Mouse (Mus musculus) embryonic facial prominence, embryonic 13.5 days (tissue): ENCODE measurements around the gene Ddr2. TPM values are rescaled to one million over a fixed set of nuclear protein-coding genes. Genes with fewer than 3 reads are reported as not detected.

Experiments
- ATAC-seq: fragments of 200-750 bp; cut with Nextera tagmentation; 2 replicates; pipeline ENCODE4 v1.8.0; 2017; ENCODE audit warnings: low read depth; ENCODE audit not compliant: insufficient number of reproducible peaks, insufficient read depth, low FRiP score, low TSS enrichment
- H3K27ac ChIP-seq: fragments of 300-500 bp; sonication (generic); 2 replicates; pipeline ENCODE4 v1.5.1; 2015; ENCODE audit warnings: moderate library complexity, mild to moderate bottlenecking, inconsistent platforms
- H3K27me3 ChIP-seq: fragments of 300-500 bp; sonication (generic); 2 replicates; pipeline ENCODE4 v1.6.1; 2015; ENCODE audit warnings: mild to moderate bottlenecking, inconsistent platforms
- H3K36me3 ChIP-seq: fragments of 300-500 bp; sonication (generic); 2 replicates; pipeline ENCODE4 v1.6.1; 2015; ENCODE audit warnings: mild to moderate bottlenecking, inconsistent platforms
- H3K4me1 ChIP-seq: fragments of 300-500 bp; sonication (generic); 2 replicates; pipeline ENCODE4 v1.6.1; 2015; ENCODE audit warnings: inconsistent platforms
- H3K4me2 ChIP-seq: fragments of 300-500 bp; sonication (generic); 2 replicates; pipeline ENCODE4 v1.6.1; 2015; ENCODE audit warnings: moderate library complexity, mild to moderate bottlenecking, inconsistent platforms
- H3K4me3 ChIP-seq: fragments of 300-500 bp; sonication (generic); 2 replicates; pipeline ENCODE4 v1.5.1; 2015; ENCODE audit warnings: mild to moderate bottlenecking, inconsistent platforms
- H3K9ac ChIP-seq: fragments of 300-500 bp; sonication (generic); 2 replicates; pipeline ENCODE4 v1.6.1; 2015; ENCODE audit warnings: mild to moderate bottlenecking, inconsistent platforms
- H3K9me3 ChIP-seq: fragments of 300-500 bp; sonication (generic); 2 replicates; pipeline ENCODE4 v1.6.1; 2016; ENCODE audit warnings: inconsistent platforms
- WGBS: fragments of 180-500 bp; shearing (Covaris S2); methylation state at CpG from one replicate; pipeline ENCODE4 v1.1.7; 2015; ENCODE audit warnings: mixed read lengths; 5-methylcytosine and 5-hydroxymethylcytosine counted together
- polyA plus RNA-seq: library from polyadenylated mRNA; unstranded; fragments of >200 nt; fragmentation: Nextera tagmentation; extraction: Ambion mirVana; gene quantifications from 2 replicates; pipeline ENCODE4 v1.2.1, GENCODE M21; 2015

Ddr2 gene
- polyA plus RNA-seq, 1 experiment from 2014 or later: 115 TPM

DNA sequence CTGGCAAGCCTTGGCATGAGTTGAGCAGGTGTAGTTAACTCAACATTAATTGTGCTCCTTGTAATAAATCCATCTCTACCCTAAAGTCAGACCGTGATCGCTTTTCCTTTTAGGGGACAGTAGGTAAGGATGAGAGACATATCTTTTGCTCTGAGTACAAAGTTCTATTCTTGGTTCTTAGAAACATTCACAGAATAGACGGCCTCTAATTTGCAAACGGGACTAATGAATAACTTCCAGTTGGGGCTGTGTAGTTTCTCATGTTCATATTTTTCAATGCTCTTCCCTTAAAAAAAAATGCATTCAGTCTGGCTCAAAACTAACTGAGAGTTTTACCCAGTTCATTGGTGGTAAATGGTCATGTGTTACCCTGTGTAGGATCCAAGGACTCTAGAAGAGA, 139.6 kb downstream of the Ddr2 start:
- Histone ChIP-seq H3K9ac (no peak overlapping the region), H3K27ac (no peak overlapping the region; the same call in 1 of the 2 replicates), H3K9me3 (no peaks in the 10 kb centered on the region), H3K4me2 (no peak overlapping the region), H3K27me3 (no peaks in the 10 kb centered on the region), H3K36me3 (peaks cover 29% of the 10 kb centered on the region), H3K4me3 (no peak overlapping the region), H3K4me1 (peaks cover 19% of the 10 kb centered on the region)
- WGBS: 90% methylated on average over 4 of the region's 4 CpGs
- ATAC-seq: no peak

DNA sequence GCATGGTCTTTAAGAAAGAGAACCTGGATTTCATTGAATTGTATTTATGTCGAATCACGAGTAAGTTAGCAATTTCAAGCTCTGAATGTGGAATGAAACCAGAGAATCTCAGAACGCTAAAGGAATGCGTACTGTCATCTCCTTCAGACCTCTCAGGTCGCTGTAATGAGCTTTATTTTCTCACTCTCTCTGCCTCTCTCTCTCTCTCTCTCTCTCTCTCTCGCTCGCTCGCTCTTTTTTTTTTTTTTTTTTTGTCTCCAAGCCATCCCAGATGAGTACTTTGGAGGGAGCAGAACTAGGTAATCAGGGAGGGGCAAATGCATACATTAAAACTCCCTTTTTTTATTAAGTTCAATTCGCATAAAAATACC, 141.1 kb downstream of the Ddr2 start:
- WGBS: 1% methylated on average over 9 of the region's 9 CpGs
- peaks cover 31% of the 10 kb centered on the region for H3K36me3 ChIP-seq
- no peak for ATAC-seq
- no peaks in the 10 kb centered on the region for H3K27me3 ChIP-seq
- H3K9ac ChIP-seq: peak overlapping the region; percentile 62
- peaks cover 19% of the 10 kb centered on the region for H3K4me1 ChIP-seq
- H3K4me3 ChIP-seq: peak overlapping the region; percentile 58
- no peaks in the 10 kb centered on the region for H3K9me3 ChIP-seq
- H3K27ac ChIP-seq: peak overlapping the region; percentile 88
- H3K4me2 ChIP-seq: peak overlapping the region; percentile 79

DNA sequence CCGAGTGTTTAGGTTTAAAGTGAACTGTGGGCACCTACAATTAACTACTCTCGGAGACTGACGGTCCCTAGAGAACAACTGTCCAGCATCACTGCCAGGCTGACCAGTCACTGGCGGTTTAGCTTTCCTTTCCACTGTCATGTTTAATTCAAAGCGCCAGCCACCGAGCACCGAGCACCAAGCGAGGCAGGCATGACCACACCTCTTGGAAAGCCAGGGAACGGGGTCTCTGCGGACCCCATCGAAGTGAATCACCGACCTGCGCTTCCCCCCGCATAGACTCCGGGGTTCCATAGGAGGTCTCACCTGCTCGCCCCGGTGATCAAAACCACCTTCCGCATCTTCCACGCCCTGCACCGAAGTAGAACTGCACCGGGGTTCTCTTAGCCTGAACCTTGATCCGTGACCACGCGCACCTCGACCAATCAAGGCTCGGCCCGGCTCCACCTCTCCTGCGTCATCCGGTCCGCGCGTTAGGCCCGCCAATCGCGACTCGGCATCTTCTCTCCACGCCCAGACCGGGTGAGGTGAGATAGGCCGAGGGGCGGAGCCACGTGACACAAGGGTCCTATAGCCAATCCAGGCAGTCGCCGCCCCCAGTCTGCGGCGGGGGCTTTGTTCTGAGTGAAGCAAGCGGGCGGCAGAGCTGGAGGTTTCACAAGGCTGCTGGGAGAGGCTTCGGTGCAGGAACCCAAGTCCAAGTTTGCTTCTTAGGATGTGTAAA, 141.6 kb downstream of the Ddr2 start, which contains the start of gene Hsd17b7:
TSS of gene Hsd17b7 (minus strand) at position 450 of the 724 bp plus-strand sequence.
- no peaks in the 10 kb centered on the region for H3K27me3 ChIP-seq
- H3K9ac ChIP-seq: peak within 1 kb of the TSS; percentile 74
- H3K4me3 ChIP-seq: peak within 1 kb of the TSS; percentile 58
- WGBS: under 1% methylated on average over 48 of the region's 48 CpGs
- peak within 1 kb of the TSS; percentile 88 for H3K27ac ChIP-seq
- peak; percentile 100 for ATAC-seq
- H3K36me3 ChIP-seq: peaks cover 30% of the 10 kb centered on the region
- peak within 1 kb of the TSS; percentile 79 for H3K4me2 ChIP-seq
- no peaks in the 10 kb centered on the region for H3K9me3 ChIP-seq
- H3K4me1 ChIP-seq: peaks cover 19% of the 10 kb centered on the region

DNA sequence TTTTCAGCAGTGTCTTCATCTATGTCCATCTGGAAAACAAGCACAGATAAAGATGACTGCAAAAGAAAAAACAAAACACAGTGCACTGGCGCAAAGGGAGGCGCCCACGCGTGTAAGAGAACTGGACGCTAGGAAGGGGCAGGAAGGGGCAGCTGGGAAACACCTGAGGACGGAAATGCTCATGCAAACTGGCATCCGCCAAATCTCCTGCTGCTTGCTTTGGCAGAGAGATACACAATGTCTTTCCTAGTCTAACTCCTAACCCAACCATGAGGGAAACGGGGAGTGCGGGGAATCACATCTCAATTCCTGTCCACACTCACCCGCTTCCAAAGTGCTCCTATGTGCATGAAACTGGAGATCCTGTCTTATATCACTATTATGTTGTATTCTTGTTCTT, 157.5 kb downstream of the Ddr2 start:
- whole genome bisulfite sequencing: 95% methylated on average over 10 of the region's 10 CpGs
- Histone ChIP-seq H3K27ac (no peak overlapping the region), H3K4me3 (no peak overlapping the region), H3K4me1 (peaks cover 19% of the 10 kb centered on the region), H3K9ac (no peak overlapping the region), H3K4me2 (no peak overlapping the region), H3K36me3 (peaks cover 61% of the 10 kb centered on the region), H3K9me3 (no peaks in the 10 kb centered on the region), H3K27me3 (no peaks in the 10 kb centered on the region)
- no peak for ATAC-seq

DNA sequence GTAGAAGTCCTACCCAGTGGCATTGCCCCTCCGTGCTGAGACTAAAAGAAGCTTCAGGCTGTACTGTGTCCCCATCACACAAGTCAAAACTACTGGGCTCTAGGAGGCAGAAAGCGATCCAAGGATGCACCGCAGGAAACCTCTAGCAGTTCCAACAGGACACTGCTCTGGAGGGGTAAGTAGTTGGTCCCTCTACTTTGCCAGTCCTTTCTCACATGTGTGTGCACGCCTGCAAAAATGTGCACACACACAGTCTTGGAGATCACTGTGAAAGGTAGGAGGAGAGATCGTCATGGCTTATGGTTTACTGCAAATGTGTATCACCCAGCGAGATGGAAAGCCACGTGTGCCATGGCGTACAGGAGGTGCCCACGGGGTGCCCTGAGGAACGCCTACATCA, 157.9 kb downstream of the Ddr2 start:
- Histone ChIP-seq H3K36me3 (peaks cover 56% of the 10 kb centered on the region), H3K27ac (no peak overlapping the region), H3K27me3 (no peaks in the 10 kb centered on the region), H3K4me2 (no peak overlapping the region), H3K4me3 (no peak overlapping the region), H3K4me1 (peaks cover 19% of the 10 kb centered on the region), H3K9me3 (no peaks in the 10 kb centered on the region), H3K9ac (no peak overlapping the region)
- no peak for ATAC-seq
- 97% methylated on average over 10 of the region's 10 CpGs for WGBS

DNA sequence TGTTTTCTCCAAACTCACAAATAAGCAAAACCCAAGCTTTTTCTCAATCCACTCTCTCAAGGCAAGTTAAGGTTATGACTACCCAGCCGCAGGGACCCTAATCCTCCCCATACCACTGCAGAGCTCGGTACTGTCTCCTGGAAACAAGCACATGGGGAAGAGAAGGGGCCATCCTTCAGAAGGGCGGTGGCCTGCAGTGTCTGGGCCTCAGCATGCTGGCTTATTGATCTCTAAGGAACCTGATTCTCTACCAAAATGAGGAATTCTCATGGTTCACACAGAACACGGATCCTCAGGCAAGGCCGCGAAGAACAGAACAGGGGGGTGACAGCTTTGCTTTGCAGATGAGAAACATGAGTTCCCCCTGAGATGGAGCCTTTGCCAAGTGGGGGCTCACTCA, 159.0 kb downstream of the Ddr2 start:
- peaks cover 19% of the 10 kb centered on the region for H3K4me1 ChIP-seq
- H3K27ac ChIP-seq: 0 out of 2 replicates have a peak overlapping the region, but pooled peaks have one; percentile 33
- 80% methylated on average over 6 of the region's 6 CpGs for WGBS
- peaks cover 49% of the 10 kb centered on the region for H3K36me3 ChIP-seq
- H3K9ac ChIP-seq: no peak overlapping the region
- no peak for ATAC-seq
- H3K27me3 ChIP-seq: no peaks in the 10 kb centered on the region
- no peaks in the 10 kb centered on the region for H3K9me3 ChIP-seq
- no peak overlapping the region for H3K4me3 ChIP-seq
- H3K4me2 ChIP-seq: no peak overlapping the region

DNA sequence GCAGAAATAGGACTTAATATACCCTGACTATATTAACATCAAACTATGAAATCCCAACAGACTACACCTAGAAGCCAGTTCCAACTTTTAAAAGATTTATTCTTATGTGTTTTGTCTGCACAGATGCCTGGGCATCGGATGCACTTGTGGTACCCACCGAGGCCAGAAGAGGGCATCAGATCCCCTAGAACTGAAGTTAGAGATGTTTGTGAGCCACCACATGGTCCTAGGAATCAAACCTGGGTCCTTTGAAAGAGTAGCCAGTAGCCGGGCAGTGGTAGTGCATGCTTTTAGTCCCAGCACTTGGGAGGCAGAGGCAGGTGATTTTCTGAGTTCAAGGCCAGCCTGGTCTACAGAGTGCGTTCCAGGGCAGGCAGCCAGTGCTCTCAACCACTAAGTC, 159.9 kb downstream of the Ddr2 start:
- no peaks in the 10 kb centered on the region for H3K27me3 ChIP-seq
- H3K4me1 ChIP-seq: peaks cover 19% of the 10 kb centered on the region
- 91% methylated on average over 4 of the region's 4 CpGs for WGBS
- H3K27ac ChIP-seq: peak overlapping the region; percentile 69
- no peak overlapping the region for H3K9ac ChIP-seq
- H3K9me3 ChIP-seq: no peaks in the 10 kb centered on the region
- no peak overlapping the region for H3K4me3 ChIP-seq
- no peak for ATAC-seq
- peaks cover 40% of the 10 kb centered on the region for H3K36me3 ChIP-seq
- H3K4me2 ChIP-seq: no peak overlapping the region

DNA sequence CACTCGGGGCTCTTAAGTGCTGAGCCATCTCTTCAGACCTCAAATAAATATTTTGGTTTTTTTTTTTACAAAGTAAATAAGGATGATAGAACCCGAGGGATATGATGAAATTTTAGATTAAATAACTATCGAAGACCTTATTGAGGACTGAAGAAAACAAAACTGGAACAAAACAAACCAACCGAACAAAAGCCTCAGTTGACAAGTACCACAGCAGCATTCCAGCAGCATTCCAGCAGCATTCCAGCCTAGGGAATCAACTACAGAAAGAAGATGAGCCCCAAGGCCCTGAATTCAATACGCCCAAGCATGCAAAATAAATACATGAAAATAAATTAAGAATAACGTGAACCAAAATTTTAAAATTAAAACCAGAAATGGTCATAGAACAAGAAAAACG, 160.6 kb downstream of the Ddr2 start:
- Histone ChIP-seq H3K4me1 (peaks cover 19% of the 10 kb centered on the region), H3K9me3 (no peaks in the 10 kb centered on the region), H3K27me3 (no peaks in the 10 kb centered on the region), H3K4me3 (no peak overlapping the region), H3K4me2 (no peak overlapping the region), H3K36me3 (peaks cover 33% of the 10 kb centered on the region), H3K27ac (peak overlapping the region; percentile 69; the same call in 1 of the 2 replicates), H3K9ac (no peak overlapping the region)
- WGBS: 23% methylated on average over 7 of the region's 7 CpGs
- ATAC-seq: no peak

DNA sequence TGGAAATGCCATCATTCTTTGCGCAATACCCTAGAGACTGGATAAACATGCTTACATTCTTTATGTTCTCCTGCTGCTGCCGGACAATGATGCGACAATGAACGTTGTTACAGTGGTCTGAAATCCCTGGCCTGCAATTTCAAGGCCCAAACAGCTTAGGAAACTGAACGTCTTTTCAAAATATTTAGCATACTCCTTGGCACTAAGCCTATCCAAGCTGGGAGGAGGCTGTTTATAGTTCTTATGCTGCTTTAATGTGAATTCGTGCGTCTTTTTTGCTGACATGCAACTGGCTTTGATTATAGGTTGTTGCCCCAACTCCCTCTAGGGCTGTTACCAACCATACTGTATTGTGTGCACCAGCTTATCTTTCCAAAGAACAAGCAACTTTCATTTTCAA, 161.7 kb downstream of the Ddr2 start:
- H3K9ac ChIP-seq: no peak overlapping the region
- ATAC-seq: no peak; the same call in 1 of the 2 replicates
- H3K4me3 ChIP-seq: no peak overlapping the region
- WGBS: 36% methylated on average over 7 of the region's 7 CpGs
- peak overlapping the region; percentile 41; the same call in 1 of the 2 replicates for H3K27ac ChIP-seq
- H3K4me2 ChIP-seq: no peak overlapping the region
- no peaks in the 10 kb centered on the region for H3K9me3 ChIP-seq
- peaks cover 19% of the 10 kb centered on the region for H3K4me1 ChIP-seq
- peaks cover 24% of the 10 kb centered on the region for H3K36me3 ChIP-seq
- no peaks in the 10 kb centered on the region for H3K27me3 ChIP-seq

DNA sequence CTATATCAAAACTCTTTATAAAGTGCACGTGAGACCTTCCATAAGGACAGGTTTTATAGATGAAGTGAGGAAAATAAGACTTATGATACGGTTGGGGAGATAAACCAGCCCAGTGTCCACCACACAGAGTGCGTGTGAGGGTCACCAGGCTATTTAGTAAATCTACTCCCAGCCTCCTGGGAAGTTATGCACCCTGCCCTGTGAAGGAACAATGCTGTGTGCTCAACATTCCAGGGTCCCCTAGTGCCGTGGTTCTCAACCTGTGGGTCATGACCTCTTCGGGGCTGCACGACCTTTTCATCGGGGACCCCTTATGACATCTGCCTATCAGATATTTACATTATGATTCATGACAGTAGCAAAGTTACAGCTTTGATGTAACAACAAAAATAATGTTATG, 162.3 kb downstream of the Ddr2 start:
- Histone ChIP-seq H3K4me1 (peaks cover 19% of the 10 kb centered on the region), H3K27ac (0 out of 2 replicates have a peak overlapping the region, but pooled peaks have one; percentile 41), H3K9ac (no peak overlapping the region), H3K4me3 (no peak overlapping the region), H3K9me3 (no peaks in the 10 kb centered on the region), H3K36me3 (peaks cover 21% of the 10 kb centered on the region), H3K4me2 (no peak overlapping the region), H3K27me3 (no peaks in the 10 kb centered on the region)
- 68% methylated on average over 7 of the region's 7 CpGs for WGBS
- no peak for ATAC-seq

DNA sequence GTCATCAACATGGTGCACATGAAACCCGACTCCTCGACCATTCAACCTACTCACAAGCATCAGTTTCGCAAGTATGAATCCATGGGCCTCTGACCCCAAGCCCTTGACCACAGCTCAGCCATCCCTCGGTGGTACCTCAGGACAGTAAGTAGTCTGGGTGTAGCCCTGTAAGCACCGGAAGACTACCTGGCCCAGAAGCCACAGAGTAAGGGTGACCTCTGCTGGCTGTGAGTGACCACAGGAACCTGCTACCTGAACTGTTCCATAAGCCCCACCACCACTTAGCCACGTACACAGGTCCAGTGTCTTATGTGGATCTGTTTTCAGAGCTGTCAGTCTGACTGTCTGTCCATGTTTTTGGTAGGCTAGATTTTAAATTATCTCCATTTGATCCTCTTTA, 162.9 kb downstream of the Ddr2 start:
- no peak overlapping the region for H3K9ac ChIP-seq
- no peaks in the 10 kb centered on the region for H3K27me3 ChIP-seq
- H3K9me3 ChIP-seq: no peaks in the 10 kb centered on the region
- peaks cover 19% of the 10 kb centered on the region for H3K4me1 ChIP-seq
- H3K36me3 ChIP-seq: peaks cover 14% of the 10 kb centered on the region
- H3K27ac ChIP-seq: no peak overlapping the region
- 82% methylated on average over 6 of the region's 6 CpGs for WGBS
- no peak overlapping the region for H3K4me3 ChIP-seq
- H3K4me2 ChIP-seq: no peak overlapping the region
- no peak for ATAC-seq

DNA sequence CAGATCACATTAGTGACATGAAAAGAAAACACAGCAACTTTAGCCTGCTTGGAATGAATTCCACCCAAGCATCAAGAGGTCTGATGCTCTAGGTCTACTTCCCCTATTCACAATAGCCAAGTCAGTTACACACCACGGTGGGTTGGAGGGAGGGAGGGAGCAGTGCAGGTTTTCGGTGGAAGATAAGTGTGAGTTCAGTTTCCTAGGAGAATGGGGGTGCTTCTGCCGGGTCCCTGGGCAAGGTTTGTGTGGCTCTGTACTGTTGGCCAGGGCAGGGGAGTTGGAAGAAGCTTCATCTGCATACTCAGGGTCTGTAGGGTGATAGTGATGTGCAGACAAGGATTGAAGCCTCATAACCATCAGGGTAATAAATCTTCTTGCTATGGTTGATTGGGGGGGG, 164.6 kb downstream of the Ddr2 start:
- ATAC-seq: no peak
- 73% methylated on average over 3 of the region's 3 CpGs for WGBS
- Histone ChIP-seq H3K36me3 (peaks cover 4% of the 10 kb centered on the region; the same call in 1 of the 2 replicates), H3K9ac (no peak overlapping the region), H3K4me1 (peaks cover 16% of the 10 kb centered on the region), H3K27me3 (no peaks in the 10 kb centered on the region), H3K9me3 (no peaks in the 10 kb centered on the region), H3K4me2 (no peak overlapping the region), H3K27ac (no peak overlapping the region), H3K4me3 (no peak overlapping the region)
